Mouse (Mus musculus): Measurements from ENCODE around the gene Cacna2d2. TPM values are rescaled to one million over a fixed set of nuclear protein-coding genes. Genes with fewer than 3 reads are reported as not detected.
"Not testable (repeated sequence)": the region's sequence is repeated elsewhere in the genome, so short reads cannot be mapped to it uniquely, and the experiment has no call there.

Cacna2d2 gene
- polyA plus RNA-seq, 1 experiment = not detected

GRCm38 (mm10) chr9:107554319-107554825, 155.0 kb downstream of the Cacna2d2 start:
- H3K4me3 ChIP-seq (replicated peaks) = peak overlapping the region; percentile 96
- peaks cover 66% of the 10 kb centered on the region for H3K4me1 ChIP-seq
- H3K36me3 ChIP-seq (replicated peaks; ENCODE audit: low read length) = peaks cover 31% of the 10 kb centered on the region
- peaks cover 3% of the 10 kb centered on the region for H3K27me3 ChIP-seq (replicated peaks)
- no peaks in the 10 kb centered on the region for H3K9me3 ChIP-seq
- TF ChIP-seq GATA1 (IDR thresholded peaks at IDR 0.05; ENCODE audit: borderline replicate concordance, low read length) (no peak), FLI1 (IDR thresholded peaks at IDR 0.05; ENCODE audit: low read length) (peak; percentile 13; the same call in 1 of the 2 replicates)

- no peaks in the 10 kb centered on the region for H3K9me3 ChIP-seq
- peaks cover 37% of the 10 kb centered on the region for H3K36me3 ChIP-seq (replicated peaks; ENCODE audit: low read length)
- peak overlapping the region; percentile 96 for H3K4me3 ChIP-seq (replicated peaks)
- H3K4me1 ChIP-seq = peaks cover 61% of the 10 kb centered on the region
- TF ChIP-seq FLI1 (IDR thresholded peaks at IDR 0.05; ENCODE audit: low read length) (no peak), GATA1 (IDR thresholded peaks at IDR 0.05; ENCODE audit: borderline replicate concordance, low read length) (no peak)
- H3K27me3 ChIP-seq (replicated peaks) = no peaks in the 10 kb centered on the region
Observed at GRCm38 (mm10) chr9:107555031-107555457, 155.6 kb downstream of the Cacna2d2 start.

- Histone ChIP-seq H3K36me3 (replicated peaks; ENCODE audit: low read length) (peaks cover 44% of the 10 kb centered on the region), H3K4me3 (replicated peaks) (peak overlapping the region; percentile 96), H3K9me3 (no peaks in the 10 kb centered on the region), H3K27me3 (replicated peaks) (no peaks in the 10 kb centered on the region), H3K4me1 (peaks cover 54% of the 10 kb centered on the region)
- TF ChIP-seq GATA1 (IDR thresholded peaks at IDR 0.05; ENCODE audit: borderline replicate concordance, low read length) = no peak
- TF ChIP-seq FLI1 (IDR thresholded peaks at IDR 0.05; ENCODE audit: low read length) = no peak
Observed at GRCm38 (mm10) chr9:107555701-107556100, 156.3 kb downstream of the Cacna2d2 start.

GRCm38 (mm10) chr9:107556346-107556745, 156.9 kb downstream of the Cacna2d2 start:
- peaks cover 50% of the 10 kb centered on the region for H3K36me3 ChIP-seq (replicated peaks; ENCODE audit: low read length)
- H3K4me1 ChIP-seq = peaks cover 51% of the 10 kb centered on the region
- TF ChIP-seq FLI1 (IDR thresholded peaks at IDR 0.05; ENCODE audit: low read length) = no peak
- no peak for TF ChIP-seq GATA1 (IDR thresholded peaks at IDR 0.05; ENCODE audit: borderline replicate concordance, low read length)
- H3K9me3 ChIP-seq = no peaks in the 10 kb centered on the region
- H3K4me3 ChIP-seq (replicated peaks) = peak overlapping the region; percentile 96
- no peaks in the 10 kb centered on the region for H3K27me3 ChIP-seq (replicated peaks)

GRCm38 (mm10) chr9:107563029-107563581, 163.7 kb downstream of the Cacna2d2 start, which contains the start of gene Tusc2:
TSS of gene Tusc2 (plus strand) at chr9:107563255.
- no peaks in the 10 kb centered on the region for H3K9me3 ChIP-seq
- peak within 1 kb of the TSS; percentile 96 for H3K4me3 ChIP-seq (replicated peaks)
- H3K27me3 ChIP-seq (replicated peaks) = no peaks in the 10 kb centered on the region
- TF ChIP-seq GATA1 (IDR thresholded peaks at IDR 0.05; ENCODE audit: borderline replicate concordance, low read length) = no peak
- TF ChIP-seq FLI1 (IDR thresholded peaks at IDR 0.05; ENCODE audit: low read length) = no peak
- H3K36me3 ChIP-seq (replicated peaks; ENCODE audit: low read length) = peaks cover 67% of the 10 kb centered on the region
- peaks cover 65% of the 10 kb centered on the region for H3K4me1 ChIP-seq

GRCm38 (mm10) chr9:107565556-107565955, 166.1 kb downstream of the Cacna2d2 start:
- H3K4me1 ChIP-seq = peaks cover 82% of the 10 kb centered on the region
- not testable (repeated sequence) for H3K4me3 ChIP-seq (replicated peaks); H3K27me3 ChIP-seq (replicated peaks); H3K9me3 ChIP-seq
- H3K36me3 ChIP-seq (replicated peaks; ENCODE audit: low read length) = peaks cover 47% of the 10 kb centered on the region

GRCm38 (mm10) chr9:107566041-107566709, 166.8 kb downstream of the Cacna2d2 start:
- Histone ChIP-seq H3K4me3 (replicated peaks) (peak overlapping the region; percentile 40), H3K36me3 (replicated peaks; ENCODE audit: low read length) (peaks cover 47% of the 10 kb centered on the region), H3K9me3 (no peaks in the 10 kb centered on the region), H3K27me3 (replicated peaks) (no peaks in the 10 kb centered on the region), H3K4me1 (peaks cover 88% of the 10 kb centered on the region)
- TF ChIP-seq GATA1 (IDR thresholded peaks at IDR 0.05; ENCODE audit: borderline replicate concordance, low read length) = no peak
- no peak for TF ChIP-seq FLI1 (IDR thresholded peaks at IDR 0.05; ENCODE audit: low read length)

GRCm38 (mm10) chr9:107566855-107567254, 167.4 kb downstream of the Cacna2d2 start:
- TF ChIP-seq GATA1 (IDR thresholded peaks at IDR 0.05; ENCODE audit: borderline replicate concordance, low read length) (no peak), FLI1 (IDR thresholded peaks at IDR 0.05; ENCODE audit: low read length) (no peak)
- no peaks in the 10 kb centered on the region for H3K27me3 ChIP-seq (replicated peaks)
- H3K4me1 ChIP-seq = peaks cover 88% of the 10 kb centered on the region
- H3K4me3 ChIP-seq (replicated peaks) = peak overlapping the region; percentile 66
- H3K9me3 ChIP-seq = no peaks in the 10 kb centered on the region
- H3K36me3 ChIP-seq (replicated peaks; ENCODE audit: low read length) = peaks cover 47% of the 10 kb centered on the region

GRCm38 (mm10) chr9:107567702-107568319, 168.4 kb downstream of the Cacna2d2 start, which contains the start of gene Hyal2:
TSS of gene Hyal2 (plus strand) at chr9:107567945.
- TF ChIP-seq FLI1 (IDR thresholded peaks at IDR 0.05; ENCODE audit: low read length) = no peak
- TF ChIP-seq GATA1 (IDR thresholded peaks at IDR 0.05; ENCODE audit: borderline replicate concordance, low read length) = no peak
- Histone ChIP-seq H3K36me3 (replicated peaks; ENCODE audit: low read length) (peaks cover 51% of the 10 kb centered on the region), H3K4me1 (peaks cover 84% of the 10 kb centered on the region), H3K9me3 (no peaks in the 10 kb centered on the region), H3K27me3 (replicated peaks) (no peaks in the 10 kb centered on the region), H3K4me3 (replicated peaks) (peak within 1 kb of the TSS; percentile 96)

All from megakaryocyte, embryonic 14.5 days (primary cell).